Mouse (Mus musculus): Measurements from ENCODE around the gene Ddx17.

- no peak for TF ChIP-seq CTCF (IDR thresholded peaks at IDR 0.05; ENCODE audit: control insufficient read depth, insufficient read depth, insufficient replicate concordance, low read depth, low read length)
- TF ChIP-seq POLR2A (IDR thresholded peaks at IDR 0.05; ENCODE audit: control insufficient read depth, low read depth, low read length): no peak
Measured at GRCm38 (mm10) chr15:79481181-79481688, 65.3 kb downstream of the Ddx17 start.
